Mouse (Mus musculus): ENCODE data around the gene Pus10. TPM values are rescaled to one million over a fixed set of nuclear protein-coding genes. Genes with fewer than 3 reads are reported as not detected.

The Pus10 gene
- polyA plus RNA-seq, 1 experiment, result 4.8 TPM

DNA sequence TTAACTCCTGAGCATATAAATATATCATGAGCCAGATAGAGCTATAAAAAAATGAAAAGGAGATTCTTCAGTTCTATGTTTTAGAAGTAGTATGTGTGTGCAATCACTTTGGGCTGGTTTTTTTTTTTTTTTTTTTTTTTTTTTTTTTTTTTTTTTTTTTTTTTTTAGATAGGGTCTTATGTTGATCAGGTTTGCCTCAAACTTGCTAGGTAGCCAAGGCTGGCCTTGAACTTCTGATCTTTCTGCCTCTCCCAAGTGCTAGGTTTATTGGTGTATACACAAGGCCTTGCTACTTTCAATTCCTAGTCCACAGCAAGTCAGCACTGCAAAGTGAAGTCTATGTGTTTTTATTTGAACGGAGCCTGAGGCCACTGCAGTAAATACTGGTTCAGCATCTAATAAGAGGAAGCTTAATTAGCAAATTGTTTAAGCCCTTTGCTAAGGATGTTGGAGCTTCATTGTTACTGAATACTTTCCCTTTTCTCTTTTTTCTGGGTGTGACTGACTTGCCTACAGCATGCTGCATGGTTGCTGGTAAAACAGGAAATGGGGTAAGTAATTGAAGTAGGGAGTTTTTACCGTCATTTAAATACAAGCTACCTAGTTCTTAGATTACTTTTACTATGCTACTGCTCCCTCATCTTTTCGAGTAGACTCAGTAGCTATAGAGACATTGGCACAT, 34.1 kb downstream of the Pus10 start:
- WGBS, result 38% methylated on average over 3 of the region's 3 CpGs
- DNase-seq, result no peak

DNA sequence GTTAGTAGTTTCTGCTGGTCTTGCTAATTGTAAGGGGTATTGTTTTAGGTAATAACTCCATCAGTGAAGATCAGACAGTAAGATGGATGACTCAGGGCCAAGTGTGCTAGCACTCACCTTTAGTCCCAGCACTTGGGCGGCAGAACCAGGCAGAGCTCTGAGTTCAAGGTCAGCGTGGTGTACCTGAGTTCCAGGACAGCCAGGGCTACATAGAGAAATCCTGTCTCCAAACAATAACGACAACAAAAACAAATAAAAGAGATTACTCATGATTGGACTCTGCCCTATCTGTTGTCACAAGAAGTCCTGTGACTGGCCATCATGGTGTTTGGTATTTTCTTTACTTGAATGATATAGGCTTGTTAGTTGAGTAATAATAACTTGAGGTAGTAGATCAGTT, 36.4 kb downstream of the Pus10 start:
- H3K27me3 ChIP-seq (ENCODE audit: control insufficient read depth, insufficient read depth, low read length), result no peaks in the 10 kb centered on the region
- TF ChIP-seq CTCF (IDR thresholded peaks at IDR 0.05; ENCODE audit: borderline replicate concordance, control insufficient read depth, extremely low read depth, insufficient read depth, low read length, poor library complexity), result no peak
- TF ChIP-seq POLR2A (IDR thresholded peaks at IDR 0.05; ENCODE audit: control insufficient read depth, extremely low read depth, insufficient read depth, low read length, poor library complexity), result no peak
- H3K4me3 ChIP-seq (ENCODE audit: control insufficient read depth, insufficient read depth, low read length), result no peak overlapping the region
- DNase-seq, result no peak
- H3K4me1 ChIP-seq (replicated peaks; ENCODE audit: control insufficient read depth, insufficient read depth, low read length), result no peaks in the 10 kb centered on the region; the same call in 1 of the 2 replicates
- H3K36me3 ChIP-seq (ENCODE audit: control insufficient read depth, insufficient read depth, low read length), result peaks cover 6% of the 10 kb centered on the region; the same call in 1 of the 2 replicates
- WGBS, result 97% methylated on average over 3 of the region's 3 CpGs
- H3K27ac ChIP-seq (ENCODE audit: control insufficient read depth, insufficient read depth, low read length), result no peak overlapping the region

More for the DNA sequence above, 34.1 kb downstream of the Pus10 start:
- H3K36me3 ChIP-seq (ENCODE audit: control insufficient read depth, insufficient read depth, low read length), result peaks cover 6% of the 10 kb centered on the region; the same call in 1 of the 2 replicates
- H3K27ac ChIP-seq (ENCODE audit: control insufficient read depth, insufficient read depth, low read length), result no peak overlapping the region
- TF ChIP-seq CTCF (IDR thresholded peaks at IDR 0.05; ENCODE audit: borderline replicate concordance, control insufficient read depth, extremely low read depth, insufficient read depth, low read length, poor library complexity), result no peak
- TF ChIP-seq POLR2A (IDR thresholded peaks at IDR 0.05; ENCODE audit: control insufficient read depth, extremely low read depth, insufficient read depth, low read length, poor library complexity), result no peak
- no peaks in the 10 kb centered on the region; the same call in 1 of the 2 replicates for H3K4me1 ChIP-seq (replicated peaks; ENCODE audit: control insufficient read depth, insufficient read depth, low read length)
- H3K4me3 ChIP-seq (ENCODE audit: control insufficient read depth, insufficient read depth, low read length), result no peak overlapping the region
- no peaks in the 10 kb centered on the region for H3K27me3 ChIP-seq (ENCODE audit: control insufficient read depth, insufficient read depth, low read length)

DNA sequence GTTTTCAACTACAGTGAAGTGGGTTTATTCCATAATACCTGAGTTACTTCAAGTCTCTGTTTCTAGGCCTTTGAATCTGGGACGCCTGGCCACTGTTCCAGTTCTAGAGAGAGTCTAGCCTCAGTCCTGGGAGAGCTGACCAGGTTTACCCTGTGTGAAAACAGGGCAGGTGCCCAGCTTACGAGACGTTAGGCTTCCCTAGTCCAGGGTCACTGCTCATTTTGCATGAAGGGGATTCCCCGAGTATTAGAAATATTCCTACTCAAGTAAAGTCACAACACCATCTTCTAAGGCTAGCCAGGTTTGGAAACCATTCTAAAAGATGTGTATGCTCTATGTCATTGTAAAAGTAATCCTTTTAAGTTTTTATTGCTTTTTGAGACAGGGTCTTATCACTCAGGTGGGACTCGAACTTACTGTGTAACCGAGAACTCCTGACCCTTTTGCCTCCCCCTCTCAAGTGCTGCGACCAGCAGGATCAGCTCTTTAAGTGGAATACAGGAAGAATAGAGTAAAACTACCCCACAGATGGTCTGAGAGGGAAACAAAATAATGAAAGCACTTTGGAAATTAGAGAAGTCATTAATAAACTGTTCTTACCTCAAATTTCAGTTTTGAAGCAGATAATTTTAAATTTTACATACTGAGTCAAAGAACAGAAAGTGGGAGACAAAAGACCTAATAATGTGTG, 39.3 kb downstream of the Pus10 start:
- H3K4me3 ChIP-seq (ENCODE audit: control insufficient read depth, insufficient read depth, low read length), result no peak overlapping the region

DNA sequence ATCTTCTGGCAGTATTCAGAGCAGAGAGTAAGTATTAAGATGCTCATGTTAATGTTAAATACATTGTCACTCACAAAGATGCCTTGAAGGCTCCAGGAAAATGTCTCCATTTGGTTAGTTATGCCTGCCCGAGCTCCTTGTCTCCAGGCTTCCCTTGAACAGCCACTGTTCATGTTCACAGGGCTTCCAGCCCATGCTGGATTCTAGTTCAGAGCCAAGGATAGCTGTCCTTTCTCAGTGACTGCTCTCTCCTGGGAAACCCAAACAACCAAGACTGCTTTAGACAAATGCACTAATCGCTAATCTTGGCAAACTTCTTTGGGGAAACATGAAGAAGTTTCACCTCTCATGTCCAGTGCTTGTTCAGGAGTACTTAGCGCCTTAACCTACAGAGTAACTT, 46.8 kb downstream of the Pus10 start:
- no peaks in the 10 kb centered on the region; the same call in 1 of the 2 replicates for H3K4me1 ChIP-seq (replicated peaks; ENCODE audit: control insufficient read depth, insufficient read depth, low read length)
- H3K36me3 ChIP-seq (ENCODE audit: control insufficient read depth, insufficient read depth, low read length), result peaks cover 27% of the 10 kb centered on the region
- WGBS, result 96% methylated on average over 3 of the region's 3 CpGs
- no peak overlapping the region for H3K27ac ChIP-seq (ENCODE audit: control insufficient read depth, insufficient read depth, low read length)
- no peaks in the 10 kb centered on the region for H3K27me3 ChIP-seq (ENCODE audit: control insufficient read depth, insufficient read depth, low read length)
- no peak overlapping the region for H3K4me3 ChIP-seq (ENCODE audit: control insufficient read depth, insufficient read depth, low read length)
- no peak for DNase-seq
- TF ChIP-seq CTCF (IDR thresholded peaks at IDR 0.05; ENCODE audit: borderline replicate concordance, control insufficient read depth, extremely low read depth, insufficient read depth, low read length, poor library complexity), result no peak
- TF ChIP-seq POLR2A (IDR thresholded peaks at IDR 0.05; ENCODE audit: control insufficient read depth, extremely low read depth, insufficient read depth, low read length, poor library complexity), result no peak

More for the DNA sequence above, 39.3 kb downstream of the Pus10 start:
- no peak for DNase-seq
- Histone ChIP-seq H3K27me3 (ENCODE audit: control insufficient read depth, insufficient read depth, low read length) (no peaks in the 10 kb centered on the region), H3K36me3 (ENCODE audit: control insufficient read depth, insufficient read depth, low read length) (peaks cover 10% of the 10 kb centered on the region), H3K27ac (ENCODE audit: control insufficient read depth, insufficient read depth, low read length) (no peak overlapping the region), H3K4me1 (replicated peaks; ENCODE audit: control insufficient read depth, insufficient read depth, low read length) (no peaks in the 10 kb centered on the region; the same call in 1 of the 2 replicates)
- 93% methylated on average over 7 of the region's 7 CpGs for WGBS
- TF ChIP-seq CTCF (IDR thresholded peaks at IDR 0.05; ENCODE audit: borderline replicate concordance, control insufficient read depth, extremely low read depth, insufficient read depth, low read length, poor library complexity) (no peak), POLR2A (IDR thresholded peaks at IDR 0.05; ENCODE audit: control insufficient read depth, extremely low read depth, insufficient read depth, low read length, poor library complexity) (no peak)

DNA sequence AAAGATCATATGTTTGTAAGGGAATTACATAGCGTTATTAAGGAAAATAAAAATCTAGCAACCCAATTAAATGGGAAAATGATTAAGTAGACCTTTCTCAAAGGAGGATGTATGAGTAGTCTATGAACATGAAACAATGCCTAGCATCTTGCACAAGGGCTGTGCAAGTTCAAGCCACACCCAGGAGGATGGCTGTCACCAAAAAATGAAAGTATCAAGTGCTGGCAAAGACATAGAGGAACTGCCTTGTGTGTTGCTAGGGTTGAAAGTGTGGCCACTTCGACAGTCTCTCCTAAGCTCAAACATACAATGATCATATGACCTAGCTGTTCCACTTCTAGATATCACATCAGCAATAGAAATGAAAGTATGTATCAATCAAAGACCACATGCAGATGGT, 53.4 kb downstream of the Pus10 start:
- H3K36me3 ChIP-seq (ENCODE audit: control insufficient read depth, insufficient read depth, low read length), result peaks cover 32% of the 10 kb centered on the region
- no peak for DNase-seq
- H3K27ac ChIP-seq (ENCODE audit: control insufficient read depth, insufficient read depth, low read length), result no peak overlapping the region
- TF ChIP-seq POLR2A (IDR thresholded peaks at IDR 0.05; ENCODE audit: control insufficient read depth, extremely low read depth, insufficient read depth, low read length, poor library complexity) (no peak), CTCF (IDR thresholded peaks at IDR 0.05; ENCODE audit: borderline replicate concordance, control insufficient read depth, extremely low read depth, insufficient read depth, low read length, poor library complexity) (no peak)
- H3K4me3 ChIP-seq (ENCODE audit: control insufficient read depth, insufficient read depth, low read length), result no peak overlapping the region
- H3K27me3 ChIP-seq (ENCODE audit: control insufficient read depth, insufficient read depth, low read length), result no peaks in the 10 kb centered on the region
- no peaks in the 10 kb centered on the region for H3K4me1 ChIP-seq (replicated peaks; ENCODE audit: control insufficient read depth, insufficient read depth, low read length)
- 85% methylated on average over 2 of the region's 2 CpGs for WGBS

DNA sequence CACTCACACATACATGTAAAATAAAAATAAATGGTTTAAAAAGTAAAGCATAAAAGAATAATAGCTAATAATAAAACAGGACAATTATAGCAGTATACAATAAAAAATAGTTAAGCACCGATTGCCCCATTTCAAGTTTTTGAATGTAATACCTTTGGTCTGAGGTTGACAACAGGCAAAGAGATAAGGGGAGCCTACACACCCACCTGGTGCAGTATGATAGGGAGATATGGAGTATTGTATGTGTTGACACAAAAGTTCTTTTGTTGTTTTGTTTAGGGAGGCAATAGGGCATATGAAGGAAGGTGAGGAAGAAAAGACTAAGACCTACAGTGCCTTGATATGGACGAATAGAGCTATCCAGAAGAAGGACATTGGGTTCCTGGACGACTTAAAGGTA, 54.4 kb downstream of the Pus10 start:
- TF ChIP-seq CTCF (IDR thresholded peaks at IDR 0.05; ENCODE audit: borderline replicate concordance, control insufficient read depth, extremely low read depth, insufficient read depth, low read length, poor library complexity) (no peak), POLR2A (IDR thresholded peaks at IDR 0.05; ENCODE audit: control insufficient read depth, extremely low read depth, insufficient read depth, low read length, poor library complexity) (no peak)
- DNase-seq, result no peak
- Histone ChIP-seq H3K4me3 (ENCODE audit: control insufficient read depth, insufficient read depth, low read length) (no peak overlapping the region), H3K27me3 (ENCODE audit: control insufficient read depth, insufficient read depth, low read length) (no peaks in the 10 kb centered on the region), H3K36me3 (ENCODE audit: control insufficient read depth, insufficient read depth, low read length) (peaks cover 32% of the 10 kb centered on the region), H3K27ac (ENCODE audit: control insufficient read depth, insufficient read depth, low read length) (no peak overlapping the region), H3K4me1 (replicated peaks; ENCODE audit: control insufficient read depth, insufficient read depth, low read length) (no peaks in the 10 kb centered on the region)
- 94% methylated on average over 3 of the region's 3 CpGs for WGBS
